Mouse (Mus musculus) cerebellum, adult 18-20 months (tissue): Measurements from ENCODE around the gene Cacna1e.

Experiments used
- DNase-seq, 2 experiments: peaks; one replicate each; pipeline ENCODE4 v3.0.0; 2021

The Cacna1e gene

DNA sequence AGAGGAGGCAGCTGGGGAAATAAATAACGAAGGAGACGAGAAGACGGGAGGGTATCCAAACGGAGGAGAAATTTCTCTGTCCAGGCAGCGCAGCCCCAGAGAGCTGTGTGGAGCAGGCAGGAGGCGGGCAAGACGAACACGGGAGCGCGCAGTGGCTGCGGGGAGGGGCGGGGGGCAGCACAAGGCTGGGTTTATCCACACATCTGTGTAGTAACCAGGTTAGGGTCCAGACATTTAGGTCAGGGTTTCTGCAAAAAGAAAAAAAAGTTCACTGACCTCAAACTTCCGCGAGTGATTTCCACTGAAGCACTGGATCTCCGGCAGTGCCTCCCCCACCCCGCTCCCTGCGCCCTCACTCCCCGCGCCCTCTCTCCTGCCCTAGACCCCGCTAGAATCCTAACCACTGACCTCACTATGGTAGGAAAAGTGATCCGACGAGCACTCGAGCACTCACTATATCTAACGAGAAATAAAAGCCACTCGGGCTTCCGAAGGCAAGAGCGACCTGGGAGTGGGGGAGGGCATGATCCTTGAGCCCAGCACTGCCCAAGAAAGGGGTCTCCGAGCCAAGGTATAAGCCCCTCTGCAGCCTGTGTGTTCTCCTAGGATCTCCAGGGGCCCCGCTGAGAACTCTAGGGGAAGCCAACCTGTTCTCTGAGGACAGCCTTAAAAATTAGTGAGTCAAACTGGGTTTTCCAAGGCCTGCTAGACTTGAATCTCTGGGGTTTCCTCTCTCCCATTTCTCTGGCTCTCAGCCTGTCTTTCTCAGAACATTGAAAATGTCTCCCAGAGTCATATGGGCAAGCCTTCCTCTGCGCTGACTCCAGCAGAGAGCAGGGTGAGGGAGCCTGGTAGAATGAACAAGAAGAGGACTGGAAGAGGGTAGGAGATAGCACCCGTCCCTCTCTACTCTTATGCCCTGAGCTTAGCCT, at the start of gene Cacna1e:
Gene Cacna1e, minus strand, starts transcription at position 227 of the 932 bp plus-strand sequence.
- DNase-seq: peak; percentile 61 to 65

- no peak for DNase-seq
These were observed 34.1 kb upstream of the Cacna1e start for GRCm38 (mm10) chr1:154918406-154918805.

GRCm38 (mm10) chr1:154917438-154917837, 33.1 kb upstream of the Cacna1e start:
- no peak for DNase-seq

DNA sequence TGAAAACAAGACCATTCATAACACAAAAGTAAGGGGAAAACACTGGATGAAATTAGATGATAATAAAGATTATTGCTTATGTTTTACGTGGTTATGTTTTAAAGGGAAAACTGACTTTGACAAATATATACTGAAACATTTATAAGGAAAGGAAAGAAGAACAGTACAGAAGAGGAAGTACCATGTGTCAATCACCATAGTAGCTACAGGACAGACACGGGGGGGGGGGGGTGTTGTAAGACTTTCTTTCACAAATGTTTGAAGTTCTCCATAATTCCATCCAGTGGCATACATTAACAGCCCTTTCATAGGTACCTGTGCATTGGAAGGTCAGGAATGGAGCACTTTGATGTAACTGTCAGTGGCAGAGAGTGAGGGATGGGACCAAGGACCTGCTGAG, 25.3 kb upstream of the Cacna1e start:
- no peak for DNase-seq

DNA sequence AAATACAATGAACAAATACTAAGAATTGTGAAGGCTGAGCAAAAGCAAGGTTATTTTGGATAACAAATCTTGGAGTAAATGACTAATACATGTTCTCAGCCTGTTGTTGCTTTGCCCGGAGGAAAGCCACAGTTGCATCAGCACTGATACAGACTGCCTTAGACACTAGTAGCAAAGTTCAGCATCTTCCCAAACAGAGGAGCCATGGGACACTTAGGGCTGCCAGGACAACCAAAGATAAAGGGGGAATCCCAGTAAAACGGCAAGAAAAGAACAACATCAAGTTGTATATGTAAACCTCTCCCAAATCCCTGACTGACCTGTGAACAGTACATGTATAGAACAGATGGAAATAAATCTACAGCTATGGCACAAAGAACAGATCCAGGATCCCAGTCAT, 13.1 kb upstream of the Cacna1e start:
- DNase-seq: no peak

DNA sequence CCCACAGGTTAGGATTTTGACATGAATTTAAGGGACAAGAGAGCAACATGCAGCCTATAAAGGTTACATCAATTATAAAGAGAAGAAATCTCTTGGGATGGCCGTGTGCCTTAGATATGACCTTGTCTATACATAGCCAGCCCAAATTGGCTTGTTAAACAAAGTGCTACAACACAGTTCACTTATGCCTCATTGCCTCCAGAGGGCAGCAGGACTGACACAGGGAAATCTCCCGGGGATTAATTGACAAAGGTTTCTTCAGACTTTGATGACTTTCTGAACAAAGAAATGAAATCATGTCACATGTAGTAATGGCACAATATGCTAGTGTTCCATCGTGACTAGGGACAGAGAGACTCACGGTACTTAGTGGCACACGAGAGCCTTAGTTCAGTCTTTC, 5.9 kb upstream of the Cacna1e start:
- DNase-seq: no peak

GRCm38 (mm10) chr1:154888495-154888894, 4.2 kb upstream of the Cacna1e start:
- DNase-seq: no peak

DNA sequence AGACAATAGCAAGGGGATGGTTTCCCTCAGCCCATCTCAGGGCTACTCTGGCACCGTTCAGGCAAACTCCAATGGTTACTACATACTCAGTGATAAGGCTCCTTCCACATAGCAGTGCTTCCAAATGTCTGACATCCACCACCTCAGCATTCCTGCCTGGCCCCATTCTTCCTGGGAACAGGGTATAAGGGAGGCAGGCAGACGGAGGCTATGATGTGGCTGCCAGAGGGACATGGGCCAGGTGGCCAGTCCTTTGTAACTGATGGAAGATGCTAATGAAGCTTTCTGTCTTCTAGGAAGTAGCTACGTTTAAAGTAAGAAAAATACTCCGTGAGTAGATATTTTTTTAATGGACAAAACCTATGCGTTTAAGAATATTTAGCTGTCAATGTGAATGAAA, 3.7 kb upstream of the Cacna1e start:
- peak; percentile 67 to 79 for DNase-seq

- no peak for DNase-seq
These were observed 3.2 kb upstream of the Cacna1e start for GRCm38 (mm10) chr1:154887546-154887945.

DNA sequence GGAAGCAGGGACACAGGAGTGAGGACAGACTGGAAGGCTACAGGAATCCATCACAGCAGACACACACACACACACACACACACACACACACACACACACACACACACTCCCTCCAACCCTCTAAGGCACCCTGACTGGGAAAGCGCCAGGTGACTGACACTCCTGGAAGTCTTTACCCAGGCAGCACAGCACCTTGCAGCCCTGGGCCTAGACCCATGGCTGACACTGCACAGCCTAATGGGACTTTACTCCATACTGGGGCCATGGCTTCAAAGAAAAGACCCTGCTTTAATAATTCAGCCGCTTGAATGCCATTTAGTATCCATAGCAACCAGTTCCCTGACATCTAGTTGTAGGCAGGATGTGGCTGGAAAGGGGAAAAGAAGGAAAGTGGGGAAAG, 2.3 kb upstream of the Cacna1e start:
- DNase-seq: no peak

DNA sequence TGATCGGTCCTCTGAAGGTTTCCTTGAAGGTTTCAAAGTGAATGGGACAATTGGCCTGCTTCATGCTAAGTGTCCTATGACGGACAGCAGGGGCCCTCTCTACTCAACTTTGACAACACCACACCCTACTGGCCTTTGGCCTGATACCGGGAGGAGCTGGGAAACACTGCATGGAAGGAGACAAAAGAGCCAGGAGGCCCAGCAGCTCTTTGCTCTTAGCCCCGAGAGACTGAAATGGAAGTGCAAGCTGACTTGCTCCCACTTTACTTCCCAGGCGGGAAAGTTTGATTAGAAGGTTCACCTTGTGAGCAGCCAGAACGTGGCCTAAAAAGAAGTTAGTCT, 877 bp upstream of the Cacna1e start:
- DNase-seq: no peak

DNA sequence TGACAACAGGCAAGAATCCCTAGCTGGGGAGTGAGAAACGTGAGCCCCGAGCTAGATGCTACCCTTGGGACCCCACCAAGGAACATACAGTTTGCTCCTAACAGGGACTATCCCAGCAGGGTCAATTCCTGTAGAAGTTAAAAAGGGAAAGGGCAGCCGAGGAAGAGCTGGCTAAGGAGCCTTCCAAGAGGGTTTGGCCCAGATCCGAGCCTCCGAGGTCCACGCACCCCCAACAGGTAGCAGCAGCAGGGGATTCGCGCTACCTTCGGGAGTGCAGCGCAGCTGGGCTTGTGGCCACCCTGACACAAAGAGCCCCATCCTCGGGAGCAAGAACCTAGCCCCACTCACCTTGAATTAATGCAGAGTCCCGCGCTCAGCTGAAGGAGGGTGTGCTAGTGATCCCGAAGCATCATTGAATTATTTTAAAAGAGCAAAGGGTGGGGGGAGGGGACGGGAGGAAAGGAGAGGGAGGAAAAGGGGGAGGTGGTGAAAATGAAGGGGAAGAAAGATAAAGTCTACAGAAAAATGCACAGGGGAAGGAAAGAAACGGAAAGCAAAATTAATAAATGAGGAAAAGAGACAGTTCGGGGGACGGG, 607 bp downstream of the Cacna1e start:
- DNase-seq: peak; percentile 31 to 58

GRCm38 (mm10) chr1:154865981-154866380, 18.3 kb downstream of the Cacna1e start:
- DNase-seq: no peak

DNA sequence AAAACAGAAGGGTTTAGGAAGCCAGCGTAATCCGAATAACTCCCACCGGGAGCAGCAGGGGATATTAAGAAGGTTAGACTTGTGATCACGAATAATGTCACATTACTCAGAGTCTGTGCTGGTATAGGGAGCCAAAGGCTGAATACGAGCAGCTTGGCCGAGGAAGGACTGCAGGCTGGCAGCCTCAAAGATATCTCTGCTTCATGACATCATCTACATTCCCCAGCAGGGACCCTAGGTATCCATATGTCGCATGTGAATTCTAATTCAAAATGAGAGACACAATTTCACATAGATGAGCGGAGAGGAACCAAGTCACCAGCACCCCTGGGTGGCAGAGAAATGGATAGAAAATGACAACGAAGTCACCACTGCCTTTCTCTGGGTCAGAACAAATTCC, 22.9 kb downstream of the Cacna1e start:
- DNase-seq: peak; percentile 86 to 89

DNA sequence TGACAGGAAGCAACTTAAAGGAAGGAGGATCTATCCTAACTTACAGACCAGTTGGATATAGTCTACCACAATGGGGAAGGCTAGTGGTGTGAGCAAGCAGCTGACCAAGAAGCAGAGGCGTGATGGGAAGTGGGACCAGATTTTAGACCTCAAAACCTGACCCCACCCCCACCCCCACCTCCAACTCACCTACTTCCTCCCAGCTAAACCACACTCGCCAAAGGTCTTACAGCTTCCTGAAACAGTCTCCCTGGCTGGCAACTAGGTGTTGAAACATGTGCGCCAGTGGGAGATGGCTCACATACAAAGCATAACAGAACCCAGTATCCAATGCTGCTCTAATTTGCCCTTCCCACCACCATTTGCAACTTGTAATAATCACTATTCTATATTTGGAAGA, 29.7 kb downstream of the Cacna1e start:
- DNase-seq: no peak

DNA sequence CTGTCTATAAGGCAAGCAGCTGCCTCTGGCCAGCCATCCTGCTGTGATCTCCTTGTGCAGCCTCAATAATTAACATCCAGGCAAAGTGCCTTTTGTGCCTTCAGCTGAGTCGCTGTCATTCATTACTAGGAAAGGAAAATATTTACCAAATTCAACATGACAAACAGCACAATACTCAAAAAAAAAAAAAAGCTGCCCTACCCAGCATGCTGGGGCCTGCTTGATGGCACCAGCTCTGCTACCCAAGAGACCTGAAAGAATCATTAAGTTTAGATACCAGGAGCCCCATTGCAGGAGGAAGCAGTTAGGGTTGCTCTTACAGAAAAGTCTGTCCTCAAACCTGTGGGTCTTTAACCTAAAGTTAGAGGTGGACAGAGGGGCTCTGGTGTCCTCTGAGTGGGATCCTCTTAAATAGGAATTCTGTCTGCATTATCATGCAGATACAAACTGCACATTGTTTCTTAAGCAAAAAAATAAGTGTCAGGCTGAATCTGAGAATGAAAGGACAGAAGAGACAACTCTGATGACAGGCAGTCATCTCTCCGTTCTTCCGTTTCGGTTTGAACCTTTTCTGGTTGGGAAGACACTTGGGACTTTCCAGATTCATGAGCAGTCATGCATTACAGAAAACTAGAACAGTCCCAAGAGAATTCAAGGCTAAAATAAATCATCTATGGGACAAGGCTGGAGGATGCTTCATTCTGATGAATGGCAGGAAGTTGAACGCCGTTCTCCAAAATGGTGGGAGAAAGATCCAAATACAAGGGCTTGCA, 33.6 kb downstream of the Cacna1e start:
- no peak for DNase-seq

GRCm38 (mm10) chr1:154848683-154849579, 35.4 kb downstream of the Cacna1e start:
- DNase-seq: no peak

GRCm38 (mm10) chr1:154846900-154847299, 37.4 kb downstream of the Cacna1e start:
- DNase-seq: no peak

- DNase-seq: no peak
These were observed 40.9 kb downstream of the Cacna1e start for GRCm38 (mm10) chr1:154843427-154843826.

DNA sequence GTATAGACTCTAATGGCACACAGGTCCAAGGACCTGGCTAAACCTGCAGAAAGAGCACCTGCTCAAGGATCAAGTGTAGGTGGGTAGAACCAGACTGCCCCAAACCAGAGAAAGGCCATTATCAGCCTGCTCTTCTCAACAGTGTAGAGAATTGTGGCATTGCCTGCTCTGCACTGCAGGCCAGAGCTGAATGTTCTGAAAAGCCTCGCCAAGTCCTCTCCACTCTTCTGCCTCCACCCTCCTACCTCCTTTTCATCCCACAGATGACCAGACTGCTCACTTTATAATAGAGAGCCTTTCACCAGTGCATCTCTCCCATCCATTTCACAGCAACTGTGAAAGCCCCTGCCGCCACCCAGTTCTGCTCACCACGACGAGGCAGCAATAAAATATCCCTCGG, 42.0 kb downstream of the Cacna1e start:
- peak in 1 of 2 experiments; percentile 38 for DNase-seq

- DNase-seq: no peak
These were observed 43.2 kb downstream of the Cacna1e start for GRCm38 (mm10) chr1:154841057-154841630.

DNA sequence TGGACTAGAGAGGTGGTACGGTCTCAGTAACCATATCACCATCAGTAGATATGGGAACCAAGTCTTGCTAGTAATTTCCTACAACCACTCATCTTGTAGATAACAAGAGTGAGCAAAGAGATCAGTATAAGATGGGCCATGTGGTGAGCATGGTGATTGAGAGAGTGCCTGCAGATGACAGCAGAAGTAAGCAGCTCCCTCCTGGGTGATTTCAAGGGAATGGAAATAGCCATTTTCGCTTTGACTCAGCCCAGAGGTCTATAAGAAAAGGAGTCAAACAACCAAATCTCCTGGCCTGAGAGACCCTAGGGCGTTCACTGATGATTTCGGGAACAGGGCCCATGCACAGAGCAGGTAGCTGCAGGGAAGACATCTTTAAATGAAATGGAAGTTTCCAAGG, 45.0 kb downstream of the Cacna1e start:
- DNase-seq: no peak
